Mouse (Mus musculus) CD4-positive helper T cell, adult 2 months (primary cell): ENCODE measurements around the gene Itga2.

Experiments used
- DNase-seq: peaks from one replicate; pipeline ENCODE4 v3.0.0-alpha.2; 2012; ENCODE audit warnings: low read depth, missing footprints, low spot score

Itga2 gene

GRCm38 (mm10) chr13:114878667-114879066, 53.2 kb downstream of the Itga2 start:
- DNase-seq, result peak; percentile 47

- no peak for DNase-seq
These were observed 55.8 kb downstream of the Itga2 start for GRCm38 (mm10) chr13:114876005-114876520.

- no peak for DNase-seq
These were observed 57.2 kb downstream of the Itga2 start for GRCm38 (mm10) chr13:114874738-114875137.

- no peak for DNase-seq
These were observed 74.4 kb downstream of the Itga2 start for GRCm38 (mm10) chr13:114857525-114857924.

GRCm38 (mm10) chr13:114856269-114856627, 75.7 kb downstream of the Itga2 start:
- DNase-seq, result no peak

GRCm38 (mm10) chr13:114855573-114856268, 76.2 kb downstream of the Itga2 start:
- no peak for DNase-seq

GRCm38 (mm10) chr13:114854428-114854827, 77.5 kb downstream of the Itga2 start:
- no peak for DNase-seq

- DNase-seq, result no peak
These were observed 77.9 kb downstream of the Itga2 start for GRCm38 (mm10) chr13:114854023-114854422.

- no peak for DNase-seq
These were observed 78.7 kb downstream of the Itga2 start for GRCm38 (mm10) chr13:114853152-114853551.

- DNase-seq, result no peak
These were observed 79.4 kb downstream of the Itga2 start for GRCm38 (mm10) chr13:114852264-114853111.

GRCm38 (mm10) chr13:114848945-114849344, 83.0 kb downstream of the Itga2 start:
- peak; percentile 50 for DNase-seq

- DNase-seq, result peak; percentile 83
These were observed 86.1 kb downstream of the Itga2 start for GRCm38 (mm10) chr13:114845804-114846203.

- no peak for DNase-seq
These were observed 88.6 kb downstream of the Itga2 start for GRCm38 (mm10) chr13:114843318-114843717.

GRCm38 (mm10) chr13:114840545-114840944, 91.4 kb downstream of the Itga2 start:
- no peak for DNase-seq

- no peak for DNase-seq
These were observed 92.8 kb downstream of the Itga2 start for GRCm38 (mm10) chr13:114839098-114839497.

GRCm38 (mm10) chr13:114838535-114838990, 93.3 kb downstream of the Itga2 start:
- no peak for DNase-seq

- DNase-seq, result no peak
These were observed 94.8 kb downstream of the Itga2 start for GRCm38 (mm10) chr13:114837061-114837460.

GRCm38 (mm10) chr13:114834580-114834979, 97.3 kb downstream of the Itga2 start:
- no peak for DNase-seq

GRCm38 (mm10) chr13:114833351-114833750, 98.5 kb downstream of the Itga2 start:
- DNase-seq, result no peak

- DNase-seq, result peak; percentile 24
These were observed 99.1 kb downstream of the Itga2 start for GRCm38 (mm10) chr13:114832761-114833160.

GRCm38 (mm10) chr13:114831367-114831833, 100.5 kb downstream of the Itga2 start:
- DNase-seq, result peak; percentile 69

- DNase-seq, result no peak
These were observed 106.5 kb downstream of the Itga2 start for GRCm38 (mm10) chr13:114825377-114825855.
